Mouse (Mus musculus) lung, postnatal 4 days (tissue): ENCODE measurements around the gene Snapin.

Experiments
- DNase-seq, 2 experiments: peaks; one replicate each; pipeline ENCODE4 v3.0.0; 2021

Snapin gene

DNA sequence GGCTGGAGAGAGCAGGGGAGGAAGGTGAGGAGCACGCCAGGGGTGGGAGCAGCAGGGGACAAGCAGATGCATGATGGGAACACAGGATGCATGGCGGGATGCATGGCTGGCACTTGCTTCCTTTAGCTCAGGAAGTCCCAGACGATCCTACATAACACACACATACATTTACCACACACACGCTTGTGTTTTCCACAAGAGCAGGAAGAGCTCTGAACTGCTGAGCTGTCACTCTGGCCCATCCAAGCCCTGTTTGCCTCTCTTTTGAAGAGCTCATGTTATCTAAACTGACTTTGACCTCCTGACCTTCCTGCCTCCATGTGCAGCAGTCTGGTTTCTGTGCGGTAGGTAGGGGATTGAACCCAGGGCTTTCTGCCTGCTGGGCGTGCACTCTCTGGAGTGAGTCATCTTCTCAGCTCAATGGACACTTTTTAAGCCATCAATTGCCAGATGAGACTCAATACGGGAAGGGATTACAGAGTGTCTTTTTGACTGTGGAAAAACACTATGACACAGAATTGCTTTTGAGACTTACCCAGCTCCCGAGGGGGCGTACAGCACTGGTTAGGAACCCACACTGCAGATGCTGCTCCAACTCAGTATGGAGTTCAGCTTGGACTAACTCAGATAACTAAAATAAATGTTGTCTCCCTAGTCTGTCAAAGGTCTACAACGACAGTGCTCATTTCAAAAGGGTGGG lies 39.3 kb downstream of the Snapin start:
- peak in 1 of 2 experiments; percentile 64 for DNase-seq

DNA sequence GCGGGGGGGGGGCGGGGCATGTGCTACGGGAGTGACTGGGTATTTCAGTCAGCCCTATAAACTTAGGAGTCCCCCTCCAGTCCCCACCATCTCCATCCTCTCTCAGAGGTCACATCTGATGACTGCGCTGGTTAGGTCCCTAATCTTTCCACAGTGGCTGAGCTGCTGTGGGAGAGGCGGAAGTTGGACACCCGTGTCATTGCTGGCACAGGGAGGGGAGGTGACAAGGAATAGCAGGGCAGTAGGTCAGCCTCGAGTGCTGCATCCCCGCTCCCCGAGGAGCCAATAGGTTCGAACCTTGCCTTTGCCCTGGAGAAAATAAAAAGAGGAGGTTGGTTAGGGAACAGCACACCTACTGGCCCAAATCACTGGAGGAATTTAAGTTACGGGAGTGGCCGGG lies 40.0 kb downstream of the Snapin start:
- DNase-seq = peak in 1 of 2 experiments; percentile 31

DNA sequence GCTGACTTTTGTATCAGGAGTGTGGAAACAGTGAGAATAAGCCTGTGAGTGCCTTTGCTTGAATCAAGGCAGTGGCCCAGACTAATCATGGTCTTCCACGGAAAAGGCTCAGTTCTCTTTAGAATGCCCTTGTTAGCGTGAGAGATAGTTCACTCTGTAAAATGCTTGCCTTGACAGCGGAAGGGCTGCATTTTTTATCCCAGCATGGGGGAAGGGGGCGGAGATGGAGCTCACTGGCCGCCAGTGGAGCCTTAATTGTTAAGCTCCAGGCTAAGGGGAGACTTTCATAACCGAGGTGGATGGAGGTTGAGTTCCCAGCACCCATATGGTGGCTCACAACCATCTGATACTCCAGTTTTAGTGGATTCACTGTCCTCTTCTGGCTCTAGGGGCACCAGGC lies 42.2 kb downstream of the Snapin start:
- DNase-seq = peak in 1 of 2 experiments; percentile 33

DNA sequence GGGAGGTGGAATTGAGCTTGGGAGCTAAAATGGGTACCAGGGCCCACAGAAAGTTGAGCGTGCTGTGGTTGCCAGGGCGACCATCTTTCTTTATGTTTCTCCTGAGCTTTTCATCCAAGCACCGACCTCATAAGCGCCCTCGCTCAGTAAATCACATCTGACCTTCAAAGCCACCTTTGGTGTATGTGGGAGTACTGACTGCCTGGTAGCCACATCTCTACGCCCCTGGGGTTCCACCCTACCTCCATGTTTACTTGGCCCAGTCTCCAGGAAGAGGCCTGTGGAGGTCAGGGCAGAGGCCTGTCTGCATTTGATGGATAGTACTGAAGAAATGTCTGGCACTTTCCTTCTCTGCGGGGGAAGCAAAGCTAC lies 43.7 kb downstream of the Snapin start:
- DNase-seq = peak; percentile 48 to 62

DNA sequence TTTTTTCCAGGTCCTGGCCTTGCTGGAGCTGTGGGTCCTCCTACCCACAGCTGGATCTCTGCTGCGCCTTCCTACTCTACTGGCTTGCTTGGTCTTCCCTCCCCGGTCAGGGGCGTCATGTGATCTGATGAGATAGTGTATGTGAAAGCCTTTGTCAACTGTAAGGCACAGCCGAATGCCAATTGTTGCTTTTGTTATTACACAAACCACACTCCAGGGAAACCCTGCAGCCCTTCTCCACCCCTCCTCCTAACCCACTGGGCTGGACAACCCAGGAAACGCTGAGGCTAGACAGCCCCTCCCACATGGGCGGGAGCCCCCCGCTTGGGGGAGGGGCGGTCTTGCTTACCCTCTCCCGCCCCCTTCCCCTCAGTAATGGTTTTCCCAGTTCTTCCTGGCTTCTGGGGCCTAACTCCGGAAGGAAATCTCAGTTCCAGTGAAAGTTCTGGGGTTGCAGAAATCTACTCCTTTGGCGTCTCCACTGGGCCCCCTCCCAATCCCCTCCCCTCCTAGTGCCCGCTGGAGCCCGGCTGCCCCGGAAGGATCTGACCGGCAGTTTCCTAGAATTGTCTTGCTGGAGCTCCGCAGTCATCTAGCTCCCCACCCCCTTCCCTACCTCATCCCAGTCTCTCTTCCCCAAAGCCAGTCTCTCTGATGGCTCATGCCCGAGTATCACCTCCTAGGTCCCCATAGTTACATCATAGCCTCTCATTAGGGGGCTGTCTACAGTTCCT lies 44.3 kb downstream of the Snapin start:
- DNase-seq = peak; percentile 93 to 97

DNA sequence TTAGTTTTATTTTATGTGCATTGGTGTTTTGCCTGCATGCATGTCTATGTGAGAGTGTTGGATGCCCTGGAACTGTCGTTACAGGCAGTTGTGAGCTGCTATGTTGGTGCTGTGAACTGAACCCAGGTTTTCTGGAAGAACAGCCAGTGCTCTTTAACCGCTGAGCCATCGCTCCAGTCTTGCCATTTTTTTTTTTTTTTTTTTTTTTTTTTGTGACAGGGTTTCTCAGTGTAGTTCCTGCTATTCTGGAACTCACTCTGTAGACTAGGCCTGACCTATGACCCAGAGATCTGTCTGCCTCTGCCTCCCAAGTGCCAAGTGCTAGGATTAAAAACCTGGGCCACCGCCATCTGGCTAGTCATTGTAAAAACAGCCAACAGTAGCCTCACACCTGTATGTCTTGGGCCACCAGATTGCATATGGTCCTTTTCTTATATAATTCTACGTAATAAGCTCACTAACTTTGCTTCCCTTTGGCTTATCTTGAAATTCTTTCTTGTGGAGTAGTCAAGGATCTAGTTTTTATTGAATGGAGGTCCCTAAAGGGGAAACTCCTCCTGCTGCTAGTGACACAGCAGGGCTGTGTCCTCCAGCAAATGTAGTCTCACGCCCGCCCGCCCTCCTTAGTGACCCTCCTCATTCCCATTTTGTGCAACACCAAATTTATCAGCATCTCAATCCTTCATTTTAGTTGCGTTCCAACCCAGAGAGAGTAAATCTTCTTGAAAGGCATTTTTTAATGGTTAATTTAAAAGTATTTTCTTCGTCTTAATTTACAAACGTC lies 45.2 kb downstream of the Snapin start:
- DNase-seq = peak in 1 of 2 experiments; percentile 37

DNA sequence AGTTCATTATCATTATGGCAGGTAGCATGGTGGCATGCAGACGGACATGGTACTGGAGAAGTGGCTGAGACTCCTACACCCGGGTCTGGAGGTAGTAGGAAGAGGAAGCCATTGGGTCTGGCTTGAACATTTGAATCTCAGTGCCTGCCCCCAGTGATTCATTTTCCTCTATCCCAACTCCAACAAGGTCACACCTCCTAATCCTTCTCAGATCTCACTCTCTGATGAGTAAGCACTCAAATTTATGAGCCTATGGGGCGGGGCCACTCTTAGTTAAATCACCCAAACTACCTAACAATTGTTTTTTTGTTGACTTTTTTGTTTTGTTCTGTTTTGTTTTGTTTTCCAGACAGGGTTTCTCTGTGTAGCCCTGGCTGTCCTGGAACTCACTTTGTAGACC lies 46.9 kb downstream of the Snapin start:
- DNase-seq = no peak

DNA sequence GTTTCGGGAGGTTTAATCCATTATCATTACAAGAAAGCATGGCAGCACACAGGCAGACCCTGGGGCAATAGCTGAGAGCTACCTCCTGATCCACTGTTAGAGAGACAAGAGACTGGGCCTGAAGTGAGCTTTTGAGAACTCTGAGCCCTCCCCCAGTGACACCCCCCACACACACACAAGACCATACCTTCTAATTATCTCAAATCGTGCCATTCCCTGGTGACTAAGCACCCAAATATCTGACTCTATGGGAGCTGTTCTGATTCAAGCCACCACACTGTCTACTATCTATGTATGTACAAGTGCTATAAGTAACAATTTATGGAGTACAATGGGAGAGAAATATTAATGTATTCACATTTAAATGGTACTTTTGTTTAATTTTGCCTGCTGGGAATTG lies 50.1 kb downstream of the Snapin start:
- DNase-seq = no peak
